Mouse (Mus musculus): ENCODE data around the gene Soga1. TPM values are rescaled to one million over a fixed set of nuclear protein-coding genes. Genes with fewer than 3 reads are reported as not detected.
A peak's percentile ranks its signal among the peaks of the same experiment; 100 is the strongest.

Gene Soga1
- polyA plus RNA-seq, 1 experiment from 2014 or later = 1.8 TPM

- Histone ChIP-seq H3K4me3 (replicated peaks; ENCODE audit: low read depth, low read length) (no peak overlapping the region), H3K4me2 (ENCODE audit: low read length) (no peak overlapping the region), H3K36me3 (ENCODE audit: insufficient read depth, low read length) (peaks cover 12% of the 10 kb centered on the region; the same call in 1 of the 2 replicates), H3K27me3 (ENCODE audit: insufficient read depth, low read length) (no peaks in the 10 kb centered on the region), H3K9me3 (replicated peaks; ENCODE audit: low read length) (no peaks in the 10 kb centered on the region), H3K9ac (ENCODE audit: low read depth, low read length) (no peak overlapping the region), H3K27ac (no peak overlapping the region), H3K4me1 (replicated peaks; ENCODE audit: insufficient read depth, low read length) (no peaks in the 10 kb centered on the region)
- TF ChIP-seq CTCF (IDR thresholded peaks at IDR 0.05; ENCODE audit: low read depth) = no peak
- WGBS = 88% methylated on average over 5 of the region's 5 CpGs
- no peak for ATAC-seq (replicated peaks; ENCODE audit: low FRiP score, low read depth)
- no peak for DNase-seq (ENCODE audit: low spot score)
These were observed 80.8 kb downstream of the Soga1 start for GRCm38 (mm10) chr2:156998263-156998662.

GRCm38 (mm10) chr2:156996576-156996975, 82.5 kb downstream of the Soga1 start:
- Histone ChIP-seq H3K4me1 (replicated peaks; ENCODE audit: insufficient read depth, low read length) (no peaks in the 10 kb centered on the region), H3K27me3 (ENCODE audit: insufficient read depth, low read length) (no peaks in the 10 kb centered on the region), H3K4me3 (replicated peaks; ENCODE audit: low read depth, low read length) (no peak overlapping the region), H3K27ac (no peak overlapping the region), H3K36me3 (ENCODE audit: insufficient read depth, low read length) (peaks cover 12% of the 10 kb centered on the region; the same call in 1 of the 2 replicates), H3K4me2 (ENCODE audit: low read length) (no peak overlapping the region), H3K9ac (ENCODE audit: low read depth, low read length) (no peak overlapping the region), H3K9me3 (replicated peaks; ENCODE audit: low read length) (no peaks in the 10 kb centered on the region)
- DNase-seq (ENCODE audit: low spot score) (peak; percentile 92), ATAC-seq (replicated peaks; ENCODE audit: low FRiP score, low read depth) (peak; percentile 58)
- peak; percentile 82 for TF ChIP-seq CTCF (IDR thresholded peaks at IDR 0.05; ENCODE audit: low read depth)
- 49% methylated on average over 6 of the region's 6 CpGs for WGBS

- peak; percentile 55 for TF ChIP-seq CTCF (IDR thresholded peaks at IDR 0.05; ENCODE audit: low read depth)
- peak within 1 kb of the TSS; percentile 89 for H3K4me3 ChIP-seq (replicated peaks; ENCODE audit: low read depth, low read length)
- no peaks in the 10 kb centered on the region for H3K9me3 ChIP-seq (replicated peaks; ENCODE audit: low read length)
- DNase-seq (ENCODE audit: low spot score) (peak; percentile 99), ATAC-seq (replicated peaks; ENCODE audit: low FRiP score, low read depth) (peak; percentile 94)
- H3K4me2 ChIP-seq (ENCODE audit: low read length) = peak within 1 kb of the TSS; percentile 96
- H3K9ac ChIP-seq (ENCODE audit: low read depth, low read length) = peak within 1 kb of the TSS; percentile 86
- no peaks in the 10 kb centered on the region for H3K27me3 ChIP-seq (ENCODE audit: insufficient read depth, low read length)
- H3K27ac ChIP-seq = peak within 1 kb of the TSS; percentile 72; the same call in 1 of the 2 replicates
- under 1% methylated on average over 65 of the region's 66 CpGs for WGBS
- H3K4me1 ChIP-seq (replicated peaks; ENCODE audit: insufficient read depth, low read length) = peaks cover 4% of the 10 kb centered on the region; the same call in 1 of the 2 replicates
- H3K36me3 ChIP-seq (ENCODE audit: insufficient read depth, low read length) = peaks cover 12% of the 10 kb centered on the region; the same call in 1 of the 2 replicates
These were observed 87.4 kb downstream of the Soga1 start, which contains the start of gene Ndrg3 for GRCm38 (mm10) chr2:156991470-156992319. Gene Ndrg3 (minus strand): TSS chr2:156992056.

- TF ChIP-seq CTCF (IDR thresholded peaks at IDR 0.05; ENCODE audit: low read depth) = no peak
- Histone ChIP-seq H3K9ac (ENCODE audit: low read depth, low read length) (peak overlapping the region; percentile 86), H3K4me3 (replicated peaks; ENCODE audit: low read depth, low read length) (peak overlapping the region; percentile 89), H3K4me1 (replicated peaks; ENCODE audit: insufficient read depth, low read length) (peaks cover 4% of the 10 kb centered on the region; the same call in 1 of the 2 replicates), H3K9me3 (replicated peaks; ENCODE audit: low read length) (no peaks in the 10 kb centered on the region), H3K27me3 (ENCODE audit: insufficient read depth, low read length) (no peaks in the 10 kb centered on the region), H3K4me2 (ENCODE audit: low read length) (peak overlapping the region; percentile 96), H3K36me3 (ENCODE audit: insufficient read depth, low read length) (peaks cover 9% of the 10 kb centered on the region; the same call in 1 of the 2 replicates), H3K27ac (0 out of 2 replicates have a peak overlapping the region, but pooled peaks have one; percentile 22)
- WGBS = 6% methylated on average over 16 of the region's 16 CpGs
- ATAC-seq (replicated peaks; ENCODE audit: low FRiP score, low read depth) (no peak), DNase-seq (ENCODE audit: low spot score) (no peak)
These were observed 88.2 kb downstream of the Soga1 start for GRCm38 (mm10) chr2:156990727-156991431.

- Histone ChIP-seq H3K4me1 (replicated peaks; ENCODE audit: insufficient read depth, low read length) (peaks cover 4% of the 10 kb centered on the region; the same call in 1 of the 2 replicates), H3K36me3 (ENCODE audit: insufficient read depth, low read length) (no peaks in the 10 kb centered on the region), H3K4me3 (replicated peaks; ENCODE audit: low read depth, low read length) (no peak overlapping the region), H3K4me2 (ENCODE audit: low read length) (no peak overlapping the region), H3K9ac (ENCODE audit: low read depth, low read length) (no peak overlapping the region), H3K9me3 (replicated peaks; ENCODE audit: low read length) (no peaks in the 10 kb centered on the region), H3K27ac (no peak overlapping the region), H3K27me3 (ENCODE audit: insufficient read depth, low read length) (no peaks in the 10 kb centered on the region)
- ATAC-seq (replicated peaks; ENCODE audit: low FRiP score, low read depth) = no peak
- no peak for TF ChIP-seq CTCF (IDR thresholded peaks at IDR 0.05; ENCODE audit: low read depth)
- 67% methylated on average over 3 of the region's 3 CpGs for WGBS
- DNase-seq (ENCODE audit: low spot score) = no peak
These were observed 91.7 kb downstream of the Soga1 start for GRCm38 (mm10) chr2:156987316-156987715.

GRCm38 (mm10) chr2:156982864-156983263, 96.2 kb downstream of the Soga1 start:
- no peak for ATAC-seq (replicated peaks; ENCODE audit: low FRiP score, low read depth)
- WGBS = 75% methylated on average over 2 of the region's 2 CpGs
- Histone ChIP-seq H3K4me3 (replicated peaks; ENCODE audit: low read depth, low read length) (no peak overlapping the region), H3K9me3 (replicated peaks; ENCODE audit: low read length) (no peaks in the 10 kb centered on the region), H3K4me2 (ENCODE audit: low read length) (no peak overlapping the region), H3K27me3 (ENCODE audit: insufficient read depth, low read length) (no peaks in the 10 kb centered on the region), H3K4me1 (replicated peaks; ENCODE audit: insufficient read depth, low read length) (no peaks in the 10 kb centered on the region), H3K9ac (ENCODE audit: low read depth, low read length) (no peak overlapping the region), H3K36me3 (ENCODE audit: insufficient read depth, low read length) (no peaks in the 10 kb centered on the region), H3K27ac (no peak overlapping the region)
- no peak for TF ChIP-seq CTCF (IDR thresholded peaks at IDR 0.05; ENCODE audit: low read depth)
- DNase-seq (ENCODE audit: low spot score) = no peak
